Mouse (Mus musculus): ENCODE data around the gene Nmnat1.
"Not testable (repeated sequence)": the region's sequence is repeated elsewhere in the genome, so short reads cannot be mapped to it uniquely, and the experiment has no call there.

Gene Nmnat1

GRCm38 (mm10) chr4:149489415-149490240 is 4.6 kb upstream of the Nmnat1 start:
- peak; percentile 98 for DNase-seq

- no peak for DNase-seq
Observed at GRCm38 (mm10) chr4:149487729-149488128, 2.7 kb upstream of the Nmnat1 start.

DNA sequence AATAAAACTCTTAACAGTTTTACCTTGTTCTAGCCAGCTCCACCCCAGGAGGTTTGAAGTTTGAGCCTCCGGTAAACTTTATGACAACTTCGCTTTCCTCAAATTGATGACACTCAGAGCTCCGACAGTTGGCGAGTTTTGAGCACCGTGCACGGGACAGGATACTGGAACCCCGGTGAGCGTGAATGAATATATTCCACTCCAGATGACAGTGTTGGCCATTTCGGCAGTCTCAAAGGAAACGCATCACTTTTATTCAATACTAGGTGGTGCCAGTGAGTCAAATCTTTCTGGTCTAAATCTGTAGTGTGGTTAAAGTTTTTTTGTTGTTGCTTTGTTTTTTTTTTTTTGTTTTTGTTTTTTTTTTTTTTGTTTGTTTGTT is 814 bp upstream of the Nmnat1 start:
- no peak for DNase-seq

DNA sequence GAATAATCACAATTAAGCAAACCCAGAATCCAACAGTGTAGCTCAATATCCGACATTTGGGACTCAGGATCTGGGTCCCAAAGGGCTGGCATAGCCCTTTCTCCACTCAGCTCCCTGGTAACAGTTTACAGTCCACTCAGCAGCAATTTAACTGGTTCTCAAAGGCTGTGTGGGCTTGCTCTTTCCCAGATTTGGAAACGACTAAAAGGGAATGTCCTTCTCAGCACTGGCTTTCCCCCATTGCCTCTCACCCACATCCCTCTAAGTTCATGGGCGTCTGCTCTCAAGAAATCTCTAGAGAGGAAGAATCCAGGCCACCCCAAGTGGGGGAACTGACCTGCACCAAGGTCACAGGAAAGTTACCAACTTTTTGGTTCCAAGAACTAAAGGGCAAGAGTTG is 436 bp downstream of the Nmnat1 start:
- no peak for DNase-seq

- no peak for DNase-seq
Observed at GRCm38 (mm10) chr4:149477078-149477477, 7.9 kb downstream of the Nmnat1 start, which contains the start of gene Tmem274. TSS of gene Tmem274 (plus strand) at chr4:149477378.

GRCm38 (mm10) chr4:149475096-149475495 is 9.9 kb downstream of the Nmnat1 start:
- no peak for DNase-seq

DNA sequence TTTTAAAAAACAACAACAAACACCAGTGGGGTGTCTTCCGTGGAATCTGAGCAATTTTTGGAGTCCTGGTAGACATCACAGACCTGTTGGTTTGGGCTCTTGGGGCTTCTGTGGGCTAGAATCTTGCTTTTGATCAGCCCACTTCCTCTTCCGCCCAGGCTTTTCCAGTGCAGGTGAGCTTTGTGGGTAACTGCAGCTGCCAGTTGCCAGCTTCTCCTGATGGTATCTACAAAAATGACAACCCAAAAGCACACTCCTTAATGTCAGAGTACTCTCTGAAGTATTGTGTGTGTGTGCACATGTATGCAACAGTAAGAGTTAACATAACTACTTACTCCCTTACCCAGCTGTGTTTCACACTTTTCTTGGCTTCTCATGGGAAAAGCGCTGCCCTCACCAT is 15.4 kb downstream of the Nmnat1 start:
- no peak for DNase-seq

DNA sequence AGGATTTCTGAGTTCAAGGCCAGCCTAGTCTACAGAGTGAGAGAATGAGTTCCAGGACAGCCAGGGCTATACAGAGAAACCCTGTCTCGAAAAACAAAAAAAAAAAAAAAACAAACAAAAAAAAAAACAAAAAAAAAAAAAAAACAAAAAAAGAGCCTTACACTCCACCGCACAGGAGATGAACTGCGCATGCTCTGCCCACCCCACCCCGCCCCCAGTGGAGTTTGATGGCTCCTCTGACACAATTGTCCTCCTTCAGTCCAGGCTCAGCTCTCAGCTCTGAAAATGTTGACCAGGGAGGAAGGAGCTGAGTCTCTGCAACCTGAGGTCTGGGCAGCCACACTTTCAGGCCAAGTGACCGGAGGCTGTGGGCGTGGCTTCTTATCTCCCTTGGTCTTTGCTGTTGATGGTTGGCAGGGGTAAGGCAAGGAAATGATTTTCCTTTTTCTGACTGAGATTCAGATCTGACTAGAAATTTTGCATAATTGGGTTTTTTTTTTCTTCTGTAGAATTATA is 21.5 kb downstream of the Nmnat1 start:
- no peak for DNase-seq

- DNase-seq = no peak
Observed at GRCm38 (mm10) chr4:149462305-149462971, 22.6 kb downstream of the Nmnat1 start.

- peak; percentile 96 for DNase-seq
Observed at GRCm38 (mm10) chr4:149461579-149462304, 23.3 kb downstream of the Nmnat1 start.

DNA sequence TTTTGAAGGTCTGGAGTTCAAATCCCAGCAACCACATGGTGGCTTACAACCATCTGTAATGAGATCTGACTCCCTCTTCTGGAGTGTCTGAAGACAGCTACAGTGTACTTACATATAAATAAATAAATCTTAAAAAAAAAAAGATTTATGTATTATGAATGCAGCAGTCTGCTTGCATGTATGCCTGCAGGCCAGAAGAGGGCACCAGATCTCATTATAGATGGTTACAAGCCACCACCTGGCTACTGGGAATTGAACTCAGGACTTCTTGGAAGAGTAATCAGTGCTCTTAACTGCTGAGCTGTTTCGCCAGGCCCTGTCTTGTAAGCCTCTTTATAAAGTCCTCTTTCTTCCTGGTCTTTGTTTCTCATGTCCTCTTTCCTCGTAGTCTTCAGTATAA is 24.5 kb downstream of the Nmnat1 start:
- not testable (repeated sequence) for DNase-seq

DNA sequence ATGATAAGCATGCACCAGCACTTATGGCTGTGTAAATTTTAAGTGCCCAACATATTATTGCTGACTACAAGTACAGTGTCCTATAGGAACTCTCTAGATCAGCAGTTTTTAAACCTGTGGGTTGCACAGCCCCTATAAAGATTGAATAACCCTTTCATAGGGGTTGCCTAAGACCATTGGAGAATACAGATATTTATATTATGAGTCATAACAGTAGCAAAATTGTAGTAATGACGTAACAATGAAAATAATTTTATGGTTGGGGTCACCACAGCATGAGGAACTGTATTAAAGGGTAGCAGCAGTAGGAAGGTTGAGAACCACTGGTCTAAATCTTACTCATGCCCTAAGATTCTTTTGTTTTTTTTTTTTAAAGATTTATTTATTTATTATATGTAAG is 25.6 kb downstream of the Nmnat1 start:
- no peak for DNase-seq

DNA sequence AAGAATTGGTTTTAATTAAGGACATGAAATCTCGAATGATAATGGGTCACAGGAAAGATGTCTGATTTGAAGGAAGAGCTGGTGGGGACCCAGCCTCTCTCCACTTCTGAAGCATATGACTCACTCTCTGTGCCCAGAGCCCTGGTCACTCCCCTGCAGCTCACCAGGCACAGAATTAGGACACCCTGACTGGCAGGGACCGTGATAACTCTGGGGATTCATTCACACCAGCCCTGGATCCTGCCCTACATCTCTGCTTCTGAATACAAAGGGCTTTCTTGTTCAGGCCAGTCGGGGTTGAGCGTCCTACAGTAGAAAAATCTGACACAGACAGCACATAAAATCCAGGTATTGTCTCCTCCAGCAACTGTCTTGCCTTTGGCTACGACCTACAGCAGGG is 26.5 kb downstream of the Nmnat1 start:
- DNase-seq = no peak

DNA sequence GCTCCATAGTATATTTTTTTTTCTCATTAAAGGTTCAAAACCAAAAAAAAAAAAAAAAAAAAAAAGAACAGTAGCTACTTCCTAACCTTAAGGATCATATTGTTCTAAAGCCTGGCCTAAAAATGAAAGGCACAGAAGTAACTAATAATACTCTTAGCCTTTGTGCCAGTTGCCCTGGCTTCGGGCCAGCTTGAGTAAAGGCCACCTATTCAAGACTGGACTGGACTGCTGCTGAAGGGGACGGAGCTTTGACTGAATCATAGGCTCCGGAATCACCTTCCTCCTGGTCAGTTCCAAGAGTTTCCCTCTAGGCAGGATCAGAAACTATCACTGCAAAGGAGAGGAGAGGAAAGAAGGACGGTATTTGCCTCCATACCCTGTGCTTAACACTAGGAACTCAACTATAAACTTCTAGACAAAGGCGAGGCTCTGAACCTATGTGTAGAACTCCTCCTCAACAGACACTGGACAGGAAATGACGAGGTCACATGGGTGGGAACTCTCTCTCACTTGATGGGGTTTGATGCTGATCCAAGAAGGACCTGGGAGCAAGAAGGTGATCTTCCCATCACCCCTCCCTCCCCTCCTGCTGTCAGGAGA is 27.1 kb downstream of the Nmnat1 start:
- DNase-seq = peak; percentile 97

GRCm38 (mm10) chr4:149457163-149457562 is 27.8 kb downstream of the Nmnat1 start:
- not testable (repeated sequence) for DNase-seq

DNA sequence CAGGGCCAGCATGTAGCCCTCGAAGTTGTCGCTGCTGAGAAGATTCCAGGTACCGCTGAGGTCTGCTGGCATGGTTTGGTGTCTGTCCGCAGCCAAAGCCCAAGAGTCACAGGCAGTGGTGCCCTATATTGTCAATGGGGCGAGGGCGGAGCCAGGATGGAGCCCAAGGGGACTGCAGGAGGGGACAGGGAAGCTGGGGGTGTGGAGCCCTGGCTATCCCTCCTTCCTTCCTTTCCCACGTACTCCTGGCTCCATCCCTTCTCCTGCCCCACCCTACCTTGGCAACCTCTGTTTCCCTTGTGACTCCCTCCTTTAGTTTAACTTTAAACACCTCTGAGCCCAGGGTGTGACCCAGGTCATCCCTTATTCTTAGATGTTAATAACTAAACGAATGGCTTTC is 30.1 kb downstream of the Nmnat1 start, which contains the start of gene Rbp7:
Rbp7 (minus strand) TSS at position 100 of the 400 bp plus-strand sequence.
- DNase-seq = peak; percentile 97

DNA sequence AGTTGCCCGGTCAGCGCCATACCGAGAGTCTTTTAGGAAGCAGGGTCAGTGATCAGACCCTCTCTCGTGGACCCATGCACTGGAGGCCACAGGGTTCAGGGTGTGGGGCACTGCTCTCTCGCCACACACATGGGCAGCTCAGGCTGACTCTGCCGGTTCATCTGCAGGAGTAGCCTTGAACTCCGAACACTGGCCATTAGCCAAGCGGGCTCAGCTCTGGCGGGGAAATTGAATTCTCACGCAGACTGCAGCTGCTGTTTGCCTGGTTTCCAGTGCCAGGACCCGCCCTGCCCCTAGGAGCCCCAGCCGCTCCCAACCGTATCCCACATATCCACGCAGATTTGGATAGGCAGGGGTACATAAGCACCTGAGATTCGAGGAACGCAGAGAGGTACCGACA is 30.7 kb downstream of the Nmnat1 start:
- peak; percentile 90 for DNase-seq

DNA sequence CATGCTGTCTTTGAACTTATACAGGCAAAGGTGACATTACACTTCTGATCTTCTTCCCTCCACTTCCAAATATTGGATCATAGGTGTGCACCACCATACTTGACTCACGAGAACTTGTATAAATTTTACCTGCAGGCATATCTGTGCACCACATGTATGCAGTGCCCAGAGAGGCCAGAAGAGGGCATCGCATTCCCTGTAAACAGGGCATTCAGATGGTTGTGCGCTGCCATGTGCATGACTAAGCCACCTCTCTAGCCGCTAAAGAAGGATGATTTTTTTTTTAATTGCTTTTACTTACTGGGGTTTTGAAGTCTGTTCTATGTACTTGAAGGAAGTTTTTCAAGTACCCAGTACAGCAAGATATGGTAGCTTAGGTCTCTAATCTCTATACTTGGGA is 31.3 kb downstream of the Nmnat1 start:
- DNase-seq = no peak

GRCm38 (mm10) chr4:149450636-149451035 is 34.4 kb downstream of the Nmnat1 start:
- DNase-seq = no peak

DNA sequence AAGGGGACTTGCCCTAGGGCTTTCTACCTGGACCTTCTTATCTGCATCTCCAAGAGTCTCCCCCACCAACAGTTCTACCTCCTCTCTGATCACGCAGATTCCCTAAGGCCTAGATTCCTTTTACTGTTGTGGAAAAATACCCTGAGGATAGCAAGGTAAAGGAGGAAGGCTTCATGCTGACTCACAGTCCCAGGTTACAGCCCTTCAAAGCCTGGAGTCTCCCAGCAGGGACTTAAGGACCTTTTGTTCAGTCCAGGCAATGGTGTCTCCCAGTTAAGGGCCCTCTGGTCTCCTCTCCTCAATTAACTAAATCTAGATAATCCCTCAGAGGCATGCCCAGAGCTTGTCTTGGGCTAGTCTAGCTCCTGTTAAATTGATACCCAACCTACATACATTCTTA is 38.7 kb downstream of the Nmnat1 start:
- DNase-seq = no peak

GRCm38 (mm10) chr4:149445868-149446267 is 39.1 kb downstream of the Nmnat1 start:
- peak; percentile 95 for DNase-seq

GRCm38 (mm10) chr4:149444964-149445701 is 39.9 kb downstream of the Nmnat1 start:
- DNase-seq = peak; percentile 99
